Mouse (Mus musculus): ENCODE measurements around the gene Tada3.
"Not testable (repeated sequence)": the region's sequence is repeated elsewhere in the genome, so short reads cannot be mapped to it uniquely, and the experiment has no call there.

Gene Tada3

DNA sequence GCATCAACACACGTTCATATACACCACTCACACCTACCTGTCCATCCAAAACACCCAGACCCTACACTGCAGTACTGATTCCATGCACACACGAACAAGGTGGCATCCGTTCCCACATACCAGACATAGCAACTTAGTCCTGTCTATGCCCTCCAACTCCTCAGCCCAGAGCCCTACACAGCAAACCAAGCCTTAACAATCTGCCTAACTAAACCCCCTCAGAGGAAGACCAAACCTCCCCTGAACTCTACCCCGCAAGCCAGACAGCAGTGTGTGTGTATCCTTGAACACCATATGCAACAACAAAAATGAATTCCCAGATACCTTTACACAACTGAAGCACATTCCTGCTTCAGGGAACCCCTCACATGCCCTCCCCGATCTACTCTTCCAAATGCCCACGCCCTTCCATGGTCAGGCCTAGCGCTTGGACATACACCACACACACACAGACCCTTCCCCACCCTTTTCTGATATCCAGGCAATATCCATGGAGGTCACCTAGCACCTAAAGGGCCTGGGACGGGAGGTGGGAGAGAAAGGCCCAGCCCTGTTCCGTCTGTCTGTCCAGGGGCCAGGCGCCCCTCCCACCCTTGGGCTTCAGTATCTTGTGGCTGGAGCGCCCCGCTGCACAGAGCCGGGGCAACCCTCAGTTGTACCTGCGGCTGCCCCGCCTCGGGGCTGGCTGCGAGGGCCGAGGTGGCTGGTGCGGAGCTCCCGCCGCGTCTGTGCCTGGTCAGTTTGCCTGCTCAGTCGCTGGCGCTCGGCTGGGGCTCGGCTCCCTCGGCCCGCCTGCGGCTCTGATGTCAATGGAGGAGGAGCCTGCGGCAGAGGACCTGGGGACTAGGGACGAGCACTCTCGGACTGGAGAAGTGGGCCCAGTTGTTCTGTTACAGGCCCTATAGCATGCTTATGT, 34.2 kb downstream of the Tada3 start, which contains the start of gene Camk1:
Gene Camk1 (minus strand): TSS at position 808 of the 916 bp plus-strand sequence.
- no peak for DNase-seq (ENCODE audit: low read depth in 2 of 2, low spot score in 2 of 2)

DNA sequence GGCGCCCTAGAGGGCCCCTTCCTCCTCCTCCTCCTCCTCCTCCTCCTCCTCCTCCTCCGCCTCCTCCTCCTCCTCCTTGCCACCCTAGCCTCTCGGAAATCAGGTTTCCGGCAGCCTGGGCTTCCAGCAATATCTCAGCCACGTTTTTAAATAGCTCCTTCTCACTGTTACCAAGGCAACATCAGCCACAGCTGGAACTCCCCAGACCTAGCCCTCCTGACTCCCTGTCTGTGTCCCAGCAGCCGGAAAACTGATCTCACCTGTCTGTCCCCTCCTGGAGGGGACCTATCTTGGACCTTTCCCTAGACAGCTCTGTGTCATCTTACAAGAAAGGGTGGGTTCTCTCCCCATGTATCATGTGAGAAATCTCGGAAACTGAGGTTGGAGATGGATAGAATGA, 35.4 kb downstream of the Tada3 start:
- no peak for DNase-seq (ENCODE audit: low read depth in 2 of 2, low spot score in 2 of 2)

DNA sequence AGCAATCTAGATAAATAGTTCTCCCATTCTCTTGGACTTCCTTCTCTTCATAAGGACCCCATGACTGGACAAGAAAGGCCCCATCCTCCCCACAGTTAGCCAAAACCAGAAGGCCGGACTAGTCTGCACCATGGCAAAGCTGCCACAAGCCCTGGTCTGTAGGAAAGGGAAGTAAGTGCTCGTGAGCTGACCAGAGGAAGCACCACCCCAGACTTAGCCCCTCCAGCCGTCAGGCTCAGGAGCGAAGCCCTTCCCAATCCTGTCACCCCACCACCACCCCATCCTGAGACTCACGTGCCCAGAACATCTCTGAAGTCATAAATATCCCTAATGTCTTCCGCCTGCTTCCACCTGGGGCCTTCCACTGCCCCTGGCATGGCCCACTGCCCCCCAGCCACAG, 36.1 kb downstream of the Tada3 start:
- DNase-seq (ENCODE audit: low read depth in 2 of 2, low spot score in 2 of 2) = no peak

DNA sequence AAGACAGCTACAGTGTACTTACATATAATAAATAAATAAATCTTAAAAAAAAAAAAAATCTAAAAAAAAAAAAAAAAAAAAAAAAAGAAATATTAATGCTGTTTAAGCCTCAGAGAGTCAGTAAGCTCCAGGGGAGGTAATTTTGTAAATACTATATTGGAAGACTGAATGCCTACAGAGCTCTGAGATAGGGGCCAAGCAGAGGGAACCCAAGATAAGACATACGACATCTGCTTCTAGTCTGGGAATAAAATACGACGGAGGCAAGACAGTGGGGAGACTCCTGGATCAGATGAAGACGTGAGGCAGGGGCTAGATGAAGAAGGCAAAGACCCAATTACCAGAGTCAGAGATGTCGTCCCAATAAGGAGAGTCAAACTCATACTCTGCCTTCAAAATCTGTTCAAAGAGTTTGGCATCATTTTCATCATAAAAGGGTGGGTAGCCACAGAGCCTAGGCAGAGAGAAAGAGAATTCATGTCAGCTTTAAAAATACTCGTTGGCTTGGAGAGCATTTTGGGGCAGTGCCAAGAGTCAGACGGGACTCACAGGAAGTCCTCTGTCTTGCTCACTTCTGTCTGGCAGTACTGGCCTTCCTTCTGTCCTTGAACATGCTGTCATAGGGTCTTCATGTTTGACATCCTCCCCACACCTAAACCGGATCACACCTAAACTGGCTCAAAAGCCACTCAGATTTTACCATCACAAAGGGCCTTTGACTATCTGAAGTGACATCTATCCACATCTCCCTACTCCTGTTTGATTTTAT, 40.6 kb downstream of the Tada3 start:
- no peak for DNase-seq (ENCODE audit: low read depth in 2 of 2, low spot score in 2 of 2)

DNA sequence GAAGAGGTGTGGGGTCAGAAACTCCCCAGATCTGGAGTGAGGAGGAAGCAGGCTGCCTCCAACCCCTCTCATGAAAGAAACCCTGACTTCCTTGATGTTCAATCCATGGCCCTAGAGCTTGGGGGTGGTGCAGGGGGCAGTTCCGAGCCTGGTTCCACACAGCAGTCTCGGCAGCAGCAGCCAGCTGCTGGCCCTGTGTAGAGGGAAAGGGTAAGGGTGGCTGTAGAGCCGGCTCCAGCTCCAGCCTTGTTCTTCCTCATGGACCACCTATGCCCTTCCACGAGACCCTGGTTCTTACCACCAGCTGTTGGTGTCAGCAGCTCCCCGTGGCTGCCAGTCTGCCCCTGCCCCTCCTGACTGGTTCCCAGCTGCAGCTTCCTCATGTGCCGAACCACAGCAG, 43.5 kb downstream of the Tada3 start:
- DNase-seq (ENCODE audit: low read depth in 2 of 2, low spot score in 2 of 2) = no peak

DNA sequence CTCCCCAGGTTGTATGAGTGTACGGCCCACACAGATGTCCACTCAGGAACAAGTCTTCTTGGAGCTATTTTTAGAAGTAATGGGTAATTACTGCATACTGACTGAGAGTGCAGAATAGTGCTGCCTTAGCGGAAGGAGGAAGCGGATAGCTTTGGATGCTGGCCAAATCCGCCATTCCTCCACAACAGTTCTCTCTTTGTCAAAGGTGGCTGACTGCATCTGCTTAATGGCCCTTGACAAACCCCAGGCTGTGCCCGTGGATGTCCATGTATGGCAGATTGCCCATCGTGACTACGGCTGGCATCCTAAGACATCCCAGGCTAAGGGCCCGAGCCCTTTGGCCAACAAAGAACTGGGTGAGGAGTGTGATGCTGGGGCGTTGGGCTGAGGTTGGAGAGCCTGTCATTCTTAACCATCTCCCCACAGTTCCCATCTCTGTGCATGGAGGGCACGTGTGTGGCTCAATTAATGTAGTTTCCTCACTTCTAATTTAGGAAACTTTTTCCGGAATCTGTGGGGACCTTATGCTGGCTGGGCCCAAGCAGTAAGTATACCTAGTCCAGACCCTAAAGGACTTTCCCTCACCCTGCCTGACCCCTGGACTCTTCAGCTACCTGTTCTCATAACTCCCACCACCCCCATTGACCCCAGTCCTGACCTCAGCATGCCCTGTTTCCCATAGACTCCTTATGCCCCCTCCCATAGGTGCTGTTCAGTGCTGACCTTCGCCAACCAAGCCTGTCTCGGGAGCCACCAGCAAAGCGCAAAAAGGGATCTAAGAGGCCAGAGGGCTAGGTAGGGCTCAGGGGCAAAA, 44.3 kb downstream of the Tada3 start:
- no peak for DNase-seq (ENCODE audit: low read depth in 2 of 2, low spot score in 2 of 2)

DNA sequence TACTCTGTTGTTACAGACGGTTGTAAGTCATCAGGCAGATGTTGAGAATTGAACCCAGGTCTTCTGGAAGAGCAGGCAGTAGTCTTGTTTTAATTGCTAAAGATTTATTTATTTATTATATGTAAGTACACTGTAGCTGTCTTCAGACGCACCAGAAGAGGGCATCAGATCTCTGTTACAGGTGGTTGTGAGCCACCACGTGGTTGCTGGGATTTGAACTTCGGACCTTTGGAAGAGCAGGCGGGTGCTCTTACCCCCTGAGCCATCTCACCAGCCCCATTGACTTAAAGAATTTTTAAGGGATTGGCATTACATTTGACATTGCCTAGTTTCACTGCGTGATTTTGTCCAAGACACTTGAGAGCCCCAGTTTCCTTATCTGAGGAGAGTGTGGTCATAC, 44.9 kb downstream of the Tada3 start:
- DNase-seq (ENCODE audit: low read depth in 2 of 2, low spot score in 2 of 2) = not testable (repeated sequence)

DNA sequence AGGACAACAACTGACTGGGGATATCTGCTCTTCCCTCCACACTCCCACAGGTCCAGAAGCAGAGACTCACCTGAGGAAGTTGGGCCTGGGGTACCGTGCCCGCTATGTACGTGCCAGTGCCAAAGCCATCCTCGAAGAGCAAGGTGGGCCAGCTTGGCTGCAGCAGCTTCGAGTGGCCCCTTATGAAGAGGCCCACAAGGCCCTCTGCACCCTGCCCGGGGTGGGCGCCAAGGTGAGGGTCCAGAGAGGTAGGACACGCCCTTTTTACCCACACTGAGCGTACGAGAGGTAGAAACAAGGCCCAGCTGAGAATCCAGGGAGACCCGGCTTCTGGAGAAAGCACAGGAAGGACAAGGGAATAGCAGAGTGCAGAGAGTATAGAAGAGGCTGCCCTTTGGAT, 46.0 kb downstream of the Tada3 start:
- no peak for DNase-seq (ENCODE audit: low read depth in 2 of 2, low spot score in 2 of 2)

DNA sequence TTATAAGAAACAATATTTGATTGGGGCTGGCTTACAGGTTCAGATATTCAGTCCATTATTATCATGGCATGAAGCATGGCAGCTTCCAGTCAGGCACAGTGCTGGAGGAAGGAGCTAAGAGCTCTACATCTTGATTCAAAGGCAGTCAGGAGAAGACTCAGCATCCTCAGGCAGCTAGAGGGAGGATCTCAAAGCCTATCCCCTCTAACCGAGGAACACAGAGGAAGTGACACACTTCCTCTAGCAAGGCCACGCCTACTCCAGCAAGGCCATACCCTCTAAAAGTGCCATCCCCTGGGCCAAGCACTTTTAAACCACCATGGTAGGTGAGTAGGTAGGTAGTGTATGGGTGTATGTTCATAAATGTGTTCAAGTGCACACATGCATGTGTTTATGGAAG, 47.1 kb downstream of the Tada3 start:
- DNase-seq (ENCODE audit: low read depth in 2 of 2, low spot score in 2 of 2) = peak; percentile 19 to 33

DNA sequence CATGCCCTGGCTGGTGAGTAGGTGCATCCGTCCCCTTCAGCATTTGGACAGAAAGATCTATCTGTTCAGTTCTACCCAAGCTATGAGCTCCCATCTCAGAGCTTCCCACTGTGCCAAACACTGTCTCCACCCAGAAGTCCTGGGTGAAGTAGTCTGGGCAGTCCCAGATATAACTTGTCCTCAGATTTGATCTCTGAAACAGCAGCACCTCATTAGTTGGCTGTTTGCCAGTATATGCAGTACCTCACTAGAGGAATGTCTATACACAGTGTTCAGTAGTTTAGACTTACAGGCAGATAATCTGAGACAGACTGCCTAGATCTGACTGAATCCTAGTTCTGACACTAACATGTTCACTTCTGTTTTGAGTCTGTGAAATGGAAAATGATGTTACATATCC, 48.3 kb downstream of the Tada3 start:
- no peak for DNase-seq (ENCODE audit: low read depth in 2 of 2, low spot score in 2 of 2)

DNA sequence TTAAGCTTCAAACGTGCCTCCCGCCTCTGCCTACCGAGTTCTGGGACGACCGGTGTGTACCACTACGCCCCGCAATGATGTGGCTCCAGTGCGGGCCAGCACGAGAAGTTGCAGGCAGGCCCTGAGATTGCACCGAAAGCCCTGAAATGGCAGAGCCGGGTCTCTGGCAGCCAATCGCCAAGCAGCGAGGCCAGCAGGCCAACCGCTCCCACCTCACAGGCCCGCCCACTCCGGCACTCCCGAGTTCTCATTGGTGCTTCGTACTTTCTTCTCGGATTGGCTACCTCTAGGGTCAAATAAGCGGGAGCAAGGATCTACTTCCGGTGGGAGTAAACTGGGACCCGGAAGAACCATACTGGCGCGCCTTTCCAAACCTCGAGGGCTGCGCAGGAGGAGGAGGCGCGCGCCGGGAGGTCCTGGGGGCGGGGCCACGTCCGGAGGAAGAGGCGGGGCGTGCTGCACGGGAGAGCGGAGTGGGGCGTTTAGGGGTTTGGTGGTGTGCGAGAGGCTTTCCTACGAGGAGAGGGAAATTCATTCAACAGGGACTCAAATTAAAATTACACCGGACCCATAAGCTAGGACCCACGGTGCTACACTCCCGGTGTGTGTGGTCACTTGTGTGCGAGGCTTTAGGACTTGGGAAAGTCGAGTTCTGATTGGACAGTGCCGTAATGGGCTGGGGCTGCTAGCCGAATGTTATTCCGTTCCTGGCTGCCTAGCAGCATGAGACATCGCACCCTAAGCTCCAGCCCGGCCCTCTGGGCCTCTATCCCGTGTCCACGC, 51.0 kb downstream of the Tada3 start, which contains the start of gene Ogg1:
Gene Ogg1 (plus strand): TSS at position 440 of the 783 bp plus-strand sequence.
- peak; percentile 96 for DNase-seq (ENCODE audit: low read depth in 2 of 2, low spot score in 2 of 2)
